Mouse (Mus musculus): ENCODE data around the gene Reep1. TPM values are rescaled to one million over a fixed set of nuclear protein-coding genes. Genes with fewer than 3 reads are reported as not detected.
"Not testable (repeated sequence)": the region's sequence is repeated elsewhere in the genome, so short reads cannot be mapped to it uniquely, and the experiment has no call there.

The Reep1 gene
- polyA plus RNA-seq, 1 experiment, result 82.1 TPM

DNA sequence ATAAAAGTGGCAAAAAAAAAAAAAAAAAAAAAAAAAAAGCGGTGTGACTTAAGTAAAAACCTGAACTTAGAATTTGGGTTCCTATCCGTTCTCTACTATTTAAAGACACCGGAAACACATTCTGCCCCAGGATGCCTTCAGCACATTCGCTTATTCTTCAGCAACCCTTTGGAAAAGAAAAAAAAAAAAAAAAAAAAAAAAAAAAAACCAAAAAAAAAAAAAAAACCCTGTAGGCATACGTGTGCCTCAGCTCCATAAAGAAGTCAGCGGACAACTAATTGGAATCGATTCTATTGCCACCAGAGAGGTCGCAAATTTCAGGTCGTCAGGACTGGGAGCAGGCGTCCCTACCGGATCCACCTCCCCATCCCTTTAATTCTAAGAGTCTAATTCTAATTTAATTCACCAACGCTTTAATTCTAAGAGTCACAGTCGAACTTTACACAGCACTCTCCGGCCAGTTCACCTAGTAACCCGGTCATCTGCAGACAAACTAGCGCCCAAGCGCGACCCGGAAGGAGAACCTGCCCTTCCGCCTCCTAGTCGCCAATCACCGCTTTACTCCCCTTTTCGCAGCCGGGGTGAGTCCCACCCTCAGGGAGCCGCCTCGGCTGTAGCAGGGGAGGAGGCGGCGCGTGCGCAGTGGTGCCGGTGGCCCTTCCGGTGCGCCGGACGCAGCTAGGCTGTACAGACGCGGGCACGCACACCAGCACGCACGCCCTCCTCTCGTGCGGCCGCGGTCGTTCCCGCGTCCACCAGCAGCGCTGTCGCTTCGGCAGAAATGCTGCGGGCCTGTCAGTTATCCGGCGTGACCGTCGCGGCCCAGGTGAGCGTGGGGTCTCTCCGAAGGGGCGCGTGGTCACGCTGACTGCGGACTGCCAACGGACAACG is 123.6 kb downstream of the Reep1 start, which contains the start of gene Immt:
TSS of gene Immt (plus strand) at position 642 of the 891 bp plus-strand sequence.
- DNase-seq, result peak; percentile 96 to 99
- Histone ChIP-seq H3K4me1 (ENCODE audit: control insufficient read depth, insufficient read depth, low read length) (no peaks in the 10 kb centered on the region), H3K27me3 (ENCODE audit: control insufficient read depth, insufficient read depth, low read length) (no peaks in the 10 kb centered on the region), H3K27ac (ENCODE audit: insufficient read depth, low read length) (peak within 1 kb of the TSS; percentile 89), H3K4me3 (replicated peaks; ENCODE audit: insufficient read depth, low read depth, low read length) (peak within 1 kb of the TSS; percentile 78)
- peak; percentile 94 for TF ChIP-seq POLR2A (IDR thresholded peaks at IDR 0.05; ENCODE audit: borderline replicate concordance, insufficient read depth, low read length)
- TF ChIP-seq CTCF (IDR thresholded peaks at IDR 0.05; ENCODE audit: borderline replicate concordance, insufficient read depth, low read depth, low read length), result no peak
- WGBS, result under 1% methylated on average over 64 of the region's 64 CpGs

DNA sequence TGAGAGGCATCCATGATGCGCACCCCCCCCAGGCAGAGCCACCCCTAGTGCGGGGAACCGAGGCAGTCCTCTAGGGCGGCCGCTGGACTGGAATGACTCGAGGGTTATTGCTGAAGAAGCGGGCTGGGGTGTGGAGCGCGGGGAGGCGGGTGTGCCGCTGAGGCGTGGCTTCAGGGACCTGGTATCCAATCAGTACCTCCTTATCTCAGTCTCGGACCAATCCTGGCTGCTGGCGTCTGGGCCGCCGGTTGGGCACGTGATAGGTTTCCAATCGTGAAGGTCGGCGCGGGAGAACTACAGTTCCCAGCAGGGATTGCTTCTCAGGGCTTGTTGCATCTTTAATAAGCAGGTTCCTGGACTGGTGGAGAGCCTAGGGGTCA is 124.2 kb downstream of the Reep1 start:
- no peaks in the 10 kb centered on the region; the same call in 1 of the 2 replicates for H3K4me1 ChIP-seq (ENCODE audit: control insufficient read depth, insufficient read depth, low read length)
- TF ChIP-seq CTCF (IDR thresholded peaks at IDR 0.05; ENCODE audit: borderline replicate concordance, insufficient read depth, low read depth, low read length) (no peak), POLR2A (IDR thresholded peaks at IDR 0.05; ENCODE audit: borderline replicate concordance, insufficient read depth, low read length) (no peak; the same call in 1 of the 2 replicates)
- WGBS, result under 1% methylated on average over 21 of the region's 21 CpGs

DNA sequence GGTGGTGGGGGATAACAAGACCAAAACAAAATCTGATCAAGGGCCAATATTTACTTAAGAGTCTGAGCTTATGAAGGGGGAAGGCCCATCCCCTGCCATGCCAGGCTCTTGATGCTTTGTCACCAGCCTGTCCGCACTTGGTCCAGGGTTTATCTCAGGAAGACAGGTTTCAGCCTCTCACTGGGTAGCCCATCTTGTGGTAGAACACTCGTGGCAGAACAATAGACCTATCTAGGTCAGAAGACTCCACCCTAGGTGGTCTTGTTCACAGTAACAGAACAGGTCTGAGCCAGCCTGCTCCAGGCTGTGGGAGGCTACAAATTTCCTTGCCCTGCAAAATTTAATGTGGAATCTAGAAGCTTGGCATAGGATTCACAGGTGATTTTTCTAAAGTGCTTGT is 129.4 kb downstream of the Reep1 start:
- Histone ChIP-seq H3K4me3 (replicated peaks; ENCODE audit: insufficient read depth, low read depth, low read length) (no peak overlapping the region), H3K27ac (ENCODE audit: insufficient read depth, low read length) (no peak overlapping the region), H3K4me1 (ENCODE audit: control insufficient read depth, insufficient read depth, low read length) (no peaks in the 10 kb centered on the region; the same call in 1 of the 2 replicates), H3K27me3 (ENCODE audit: control insufficient read depth, insufficient read depth, low read length) (no peaks in the 10 kb centered on the region)
- 19% methylated on average over 2 of the region's 2 CpGs for WGBS
- peak; percentile 36 to 47 for DNase-seq
- TF ChIP-seq CTCF (IDR thresholded peaks at IDR 0.05; ENCODE audit: borderline replicate concordance, insufficient read depth, low read depth, low read length) (no peak), POLR2A (IDR thresholded peaks at IDR 0.05; ENCODE audit: borderline replicate concordance, insufficient read depth, low read length) (no peak)

More for the DNA sequence above, 124.2 kb downstream of the Reep1 start:
- H3K27me3 ChIP-seq (ENCODE audit: control insufficient read depth, insufficient read depth, low read length), result no peaks in the 10 kb centered on the region
- H3K4me3 ChIP-seq (replicated peaks; ENCODE audit: insufficient read depth, low read depth, low read length), result peak overlapping the region; percentile 77
- DNase-seq, result peak; percentile 94 to 98
- peak overlapping the region; percentile 89 for H3K27ac ChIP-seq (ENCODE audit: insufficient read depth, low read length)

DNA sequence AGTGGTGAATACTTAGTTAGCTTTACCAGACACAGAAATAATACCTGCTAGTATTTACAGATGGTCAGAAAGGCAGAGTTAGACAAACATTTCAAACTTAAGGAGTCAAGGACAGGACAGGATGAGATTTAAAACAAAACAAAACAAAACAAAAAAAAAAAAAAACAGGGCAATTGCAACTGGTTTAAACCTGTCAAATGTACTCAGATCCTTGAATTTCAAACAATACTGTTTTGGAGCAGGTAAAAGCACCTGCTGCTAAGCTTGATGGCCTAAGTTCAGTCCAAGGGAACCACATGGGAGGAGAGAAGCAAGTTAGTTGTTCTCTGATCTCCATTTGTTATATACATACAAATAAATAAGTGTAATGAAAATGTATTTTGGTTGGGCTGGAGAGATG is 132.5 kb downstream of the Reep1 start:
- Histone ChIP-seq H3K27ac (ENCODE audit: insufficient read depth, low read length) (no peak overlapping the region), H3K27me3 (ENCODE audit: control insufficient read depth, insufficient read depth, low read length) (no peaks in the 10 kb centered on the region), H3K4me3 (replicated peaks; ENCODE audit: insufficient read depth, low read depth, low read length) (no peak overlapping the region), H3K4me1 (ENCODE audit: control insufficient read depth, insufficient read depth, low read length) (no peaks in the 10 kb centered on the region; the same call in 1 of the 2 replicates)
- TF ChIP-seq CTCF (IDR thresholded peaks at IDR 0.05; ENCODE audit: borderline replicate concordance, insufficient read depth, low read depth, low read length) (no peak), POLR2A (IDR thresholded peaks at IDR 0.05; ENCODE audit: borderline replicate concordance, insufficient read depth, low read length) (no peak)
- no peak for DNase-seq

DNA sequence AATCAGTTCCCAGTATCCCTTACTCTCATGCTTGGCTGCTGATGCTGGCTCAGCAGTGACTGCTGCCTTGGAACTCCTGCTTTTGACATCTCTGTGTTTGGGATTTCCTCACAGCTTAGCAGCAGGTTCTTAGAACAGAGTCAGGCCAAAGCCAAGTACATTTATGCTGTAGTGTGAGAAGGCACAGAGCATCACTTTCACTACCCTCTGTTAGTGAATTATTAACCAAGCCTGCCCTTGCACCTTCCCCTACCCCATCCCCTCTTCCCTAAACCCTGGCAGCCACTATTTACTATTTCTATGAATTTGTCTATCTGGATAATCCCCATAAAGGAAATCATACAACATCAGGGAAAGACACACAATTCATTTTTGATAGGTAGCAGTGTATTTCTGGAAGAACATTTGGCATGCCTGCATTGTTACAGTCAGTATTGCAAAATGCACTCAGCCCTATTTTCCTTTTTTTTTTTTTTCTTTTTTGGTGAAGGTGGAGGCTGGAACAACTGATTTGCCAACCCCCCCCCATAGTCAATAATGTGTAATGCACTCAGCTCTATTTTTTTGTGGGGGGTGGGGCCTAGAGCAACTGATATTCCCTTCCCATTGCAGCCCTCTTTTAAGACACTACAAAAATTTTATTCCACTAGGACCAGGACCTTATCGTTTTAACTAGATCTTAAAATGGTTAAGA is 133.4 kb downstream of the Reep1 start:
- 98% methylated on average over 1 of the region's 1 CpGs for WGBS
- no peak overlapping the region for H3K27ac ChIP-seq (ENCODE audit: insufficient read depth, low read length)
- H3K4me1 ChIP-seq (ENCODE audit: control insufficient read depth, insufficient read depth, low read length), result no peaks in the 10 kb centered on the region; the same call in 1 of the 2 replicates
- H3K27me3 ChIP-seq (ENCODE audit: control insufficient read depth, insufficient read depth, low read length), result no peaks in the 10 kb centered on the region
- no peak overlapping the region for H3K4me3 ChIP-seq (replicated peaks; ENCODE audit: insufficient read depth, low read depth, low read length)
- DNase-seq, result no peak
- TF ChIP-seq POLR2A (IDR thresholded peaks at IDR 0.05; ENCODE audit: borderline replicate concordance, insufficient read depth, low read length) (no peak), CTCF (IDR thresholded peaks at IDR 0.05; ENCODE audit: borderline replicate concordance, insufficient read depth, low read depth, low read length) (no peak)

DNA sequence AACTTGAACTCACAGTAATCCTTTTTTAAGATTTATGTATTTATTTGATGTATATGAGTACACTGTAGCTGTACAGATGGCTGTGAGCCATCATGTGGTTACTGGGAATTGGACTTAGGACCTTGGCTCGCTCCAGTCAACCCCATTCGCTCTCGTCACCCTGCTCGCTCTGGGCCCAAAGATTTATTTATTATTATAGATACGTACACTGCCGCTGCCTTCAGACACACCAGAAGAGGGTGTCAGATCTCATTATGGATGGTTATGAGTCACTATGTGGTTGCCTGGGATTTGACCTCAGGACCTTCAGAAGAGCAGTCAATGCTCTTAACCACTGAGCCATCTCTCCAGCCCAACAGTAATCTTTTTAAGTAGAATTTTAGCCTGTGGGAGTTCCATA is 139.5 kb downstream of the Reep1 start:
- not testable (repeated sequence) for H3K27me3 ChIP-seq (ENCODE audit: control insufficient read depth, insufficient read depth, low read length); H3K4me3 ChIP-seq (replicated peaks; ENCODE audit: insufficient read depth, low read depth, low read length); H3K4me1 ChIP-seq (ENCODE audit: control insufficient read depth, insufficient read depth, low read length); DNase-seq; H3K27ac ChIP-seq (ENCODE audit: insufficient read depth, low read length)
- 94% methylated on average over 6 of the region's 6 CpGs for WGBS

Other genes starting within 250 kb of the Reep1 start
- 40.2 and 40.6 TPM in 2 replicates for gene Rnf103, start 213.7 kb upstream of the Reep1 start, polyA plus RNA-seq (2012; rRNA removed)
- gene Chmp3, start 163.8 kb upstream of the Reep1 start, polyA plus RNA-seq (2012; rRNA removed), result 115 and 125 TPM in 2 replicates
- gene Kdm3a, start 74.6 kb upstream of the Reep1 start, polyA plus RNA-seq (2012; rRNA removed), result 26.9 and 28.1 TPM in 2 replicates
- 21.7 and 22.1 TPM in 2 replicates for gene Mrpl35, start 119.4 kb downstream of the Reep1 start, polyA plus RNA-seq (2012; rRNA removed)
- 110 and 115 TPM in 2 replicates for gene Immt, start 123.8 kb downstream of the Reep1 start, polyA plus RNA-seq (2012; rRNA removed)
- 64.1 and 65.6 TPM in 2 replicates for gene Ptcd3, start 201.2 kb downstream of the Reep1 start, polyA plus RNA-seq (2012; rRNA removed)
- 18.9 and 19.6 TPM in 2 replicates for gene Polr1a, start 201.5 kb downstream of the Reep1 start, polyA plus RNA-seq (2012; rRNA removed)

Data from cerebellum, adult 2 months (tissue).